In genomic region chr11:103101481-103101865, GRCm38 (mm10) we compare ENCODE assay signal across 8 mouse cellular contexts. TPM values are rescaled to one million over a fixed set of nuclear protein-coding genes. Genes with fewer than 3 reads are reported as not detected.
A peak's percentile ranks its signal among the peaks of the same experiment; 100 is the strongest.
DNase-seq lines count a peak whose midpoint lies in the region; ATAC-seq lines count a peak whose summit lies in the region.

Gene Plcd3 (minus strand): TSS chr11:103101658.
Gene Acbd4 (plus strand): TSS chr11:103101682.

- no peaks in the 10 kb centered on the region for H3K36me3 ChIP-seq in hindbrain, embryonic 11.5 days (ENCODE audit: control insufficient read depth, insufficient read depth, low read length)

- H3K4me3 ChIP-seq in hindbrain, embryonic 11.5 days (ENCODE audit: low read depth, low read length), result peak within 1 kb of the TSS; percentile 41

- ATAC-seq in hindbrain, embryonic 11.5 days (ENCODE audit: low FRiP score), result peak; percentile 30; the same call in 1 of the 2 replicates

- no peaks in the 10 kb centered on the region for H3K9me3 ChIP-seq in hindbrain, embryonic 11.5 days (ENCODE audit: control insufficient read depth, low read length)

- H3K27ac ChIP-seq in hindbrain, embryonic 11.5 days (ENCODE audit: low read depth, low read length), result no peak within 1 kb of the TSS

- H3K4me2 ChIP-seq in hindbrain, embryonic 11.5 days (replicated peaks; ENCODE audit: low read depth, low read length), result peak within 1 kb of the TSS; percentile 84

- H3K4me1 ChIP-seq in hindbrain, embryonic 11.5 days (replicated peaks; ENCODE audit: control insufficient read depth, insufficient read depth, low read length), result 0 out of 2 replicates have a peak, but pooled peaks cover 2% of the 10 kb centered on the region

- peak; percentile 23 for DNase-seq in T-cell, adult 2 months (ENCODE audit: low spot score)
- peak; percentile 88 for DNase-seq in cerebellum, adult 9-11 months
- DNase-seq in frontal cortex, postnatal 10 days (ENCODE audit: low spot score in 2 of 2), result peak; percentile 47 to 63
- no peak for DNase-seq in hindbrain, embryonic 11.5 days (ENCODE audit: low spot score)
- peak; percentile 48 to 64 for DNase-seq in layer of hippocampus, postnatal 25 days (ENCODE audit: extremely low spot score in 1 of 2, low spot score in 1 of 2)
- DNase-seq in lung, postnatal 25 days (ENCODE audit: low spot score), result peak; percentile 86
- DNase-seq in retina, embryonic 14.5 days (ENCODE audit: low spot score), result peak; percentile 68
- DNase-seq in urinary bladder, adult 2 months (ENCODE audit: low spot score), result peak; percentile 83

- H3K9ac ChIP-seq in hindbrain, embryonic 11.5 days (ENCODE audit: low read depth, low read length), result peak within 1 kb of the TSS; percentile 38; the same call in 1 of the 2 replicates

- WGBS in hindbrain, embryonic 11.5 days, result under 1% methylated on average over 34 of the region's 34 CpGs

- peaks cover 32% of the 10 kb centered on the region for H3K27me3 ChIP-seq in hindbrain, embryonic 11.5 days (ENCODE audit: control insufficient read depth, insufficient read depth, low read length)

RNA-seq across cellular contexts. Expression of gene Plcd3, which starts in this region (rescaled TPM):
- polyA plus RNA-seq in hindbrain, embryonic 11.5 days (2014; fragmentation: Nextera tagmentation; extraction: Ambion mirVana), result 1.0 and 1.7 TPM in 2 replicates
- 10 to 100 TPM in 1 of 2 experiments, 1 to 10 TPM in 1; 9.1 to 10.2 TPM for total RNA-seq in layer of hippocampus, postnatal 25 days (2021)
- polyA plus RNA-seq in urinary bladder, adult 2 months (2012; rRNA removed), result 30.9 and 36.8 TPM in 2 replicates

RNA-seq across cellular contexts. Expression of gene Acbd4, which starts in this region (rescaled TPM):
- 4.9 and 6.2 TPM in 2 replicates for polyA plus RNA-seq in hindbrain, embryonic 11.5 days (2014; fragmentation: Nextera tagmentation; extraction: Ambion mirVana)
- total RNA-seq in layer of hippocampus, postnatal 25 days (2021), result 10 to 100 TPM; 79.5 to 90.4 TPM
- polyA plus RNA-seq in urinary bladder, adult 2 months (2012; rRNA removed), result 59.4 and 76.0 TPM in 2 replicates

Comparison
In these comparisons a context has a peak if more than half of its experiments do, and no peak if none do; other contexts are left out.
1. RNA of gene Plcd3 (polyA plus RNA-seq): 30.9 to 36.8 TPM in urinary bladder, adult 2 months; 1.0 to 1.7 TPM in hindbrain, embryonic 11.5 days; every median in the first group is over 10 times any median in the second.